Mouse (Mus musculus) E14TG2a.4 (cell line): Measurements from ENCODE around the gene Ston2.

ENCODE experiments used
- H3K27me3 ChIP-seq: 2 replicates; pipeline ENCODE4 v1.6.1; 2014; ENCODE audit warnings: low read length, control low read depth; ENCODE audit not compliant: insufficient read depth
- H3K36me3 ChIP-seq: 2 replicates; pipeline ENCODE4 v1.6.1; 2014; ENCODE audit warnings: low read length, control low read depth; ENCODE audit not compliant: insufficient read depth
- H3K4me1 ChIP-seq: replicated peaks from 2 replicates; pipeline ENCODE4 v1.6.1; 2014; ENCODE audit warnings: low read depth, low read length, control low read depth
- H3K4me3 ChIP-seq: replicated peaks from 2 replicates; pipeline ENCODE4 v1.5.1; 2014; ENCODE audit warnings: mild to moderate bottlenecking, low read length
- H3K9me3 ChIP-seq: 2 replicates; pipeline ENCODE4 v1.6.1; 2014; ENCODE audit warnings: low read length, control low read depth
- CTCF ChIP-seq: conservative IDR thresholded peaks from 2 replicates; pipeline ENCODE4 v1.5.1; 2014; ENCODE audit warnings: low read length
- NANOG ChIP-seq: IDR thresholded peaks from 2 replicates; pipeline ENCODE4 v1.6.1; 2014; ENCODE audit warnings: borderline replicate concordance, low read length, mixed read lengths
- POU5F1 ChIP-seq: IDR thresholded peaks from 2 replicates; pipeline ENCODE4 v1.6.1; 2014; ENCODE audit warnings: low read length, borderline replicate concordance

The Ston2 gene

GRCm38 (mm10) chr12:91604600-91604999 is 183.6 kb downstream of the Ston2 start:
- Histone ChIP-seq H3K9me3 (peaks cover 11% of the 10 kb centered on the region), H3K36me3 (no peaks in the 10 kb centered on the region), H3K4me3 (no peak overlapping the region), H3K4me1 (peaks cover 27% of the 10 kb centered on the region), H3K27me3 (no peaks in the 10 kb centered on the region)
- no peak for TF ChIP-seq POU5F1
- TF ChIP-seq NANOG: no peak
- no peak for TF ChIP-seq CTCF

GRCm38 (mm10) chr12:91592128-91592527 is 196.1 kb downstream of the Ston2 start:
- H3K36me3 ChIP-seq: no peaks in the 10 kb centered on the region; the same call in 1 of the 2 replicates
- no peaks in the 10 kb centered on the region for H3K9me3 ChIP-seq
- no peak for TF ChIP-seq POU5F1
- TF ChIP-seq NANOG: no peak
- no peak for TF ChIP-seq CTCF
- no peaks in the 10 kb centered on the region for H3K27me3 ChIP-seq
- H3K4me1 ChIP-seq: peaks cover 36% of the 10 kb centered on the region
- no peak overlapping the region for H3K4me3 ChIP-seq

GRCm38 (mm10) chr12:91591191-91591590 is 197.0 kb downstream of the Ston2 start:
- Histone ChIP-seq H3K4me3 (peak overlapping the region; percentile 84), H3K9me3 (no peaks in the 10 kb centered on the region), H3K36me3 (peaks cover 2% of the 10 kb centered on the region; the same call in 1 of the 2 replicates), H3K4me1 (peaks cover 43% of the 10 kb centered on the region), H3K27me3 (no peaks in the 10 kb centered on the region)
- TF ChIP-seq NANOG (no peak), CTCF (no peak), POU5F1 (no peak)

- Histone ChIP-seq H3K36me3 (peaks cover 7% of the 10 kb centered on the region), H3K4me3 (peak overlapping the region; percentile 84), H3K9me3 (no peaks in the 10 kb centered on the region), H3K27me3 (no peaks in the 10 kb centered on the region), H3K4me1 (peaks cover 43% of the 10 kb centered on the region)
- TF ChIP-seq NANOG (no peak), CTCF (no peak), POU5F1 (no peak)
Measured at GRCm38 (mm10) chr12:91590716-91591115, 197.5 kb downstream of the Ston2 start.

- Histone ChIP-seq H3K4me1 (peaks cover 42% of the 10 kb centered on the region), H3K36me3 (peaks cover 13% of the 10 kb centered on the region), H3K27me3 (no peaks in the 10 kb centered on the region), H3K4me3 (peak within 1 kb of the TSS; percentile 88), H3K9me3 (no peaks in the 10 kb centered on the region)
- TF ChIP-seq CTCF (no peak), NANOG (no peak), POU5F1 (no peak)
Measured at GRCm38 (mm10) chr12:91589847-91590690, 198.1 kb downstream of the Ston2 start, which contains the start of gene Gtf2a1. Gtf2a1 (minus strand) TSS chr12:91590487.

- Histone ChIP-seq H3K27me3 (no peaks in the 10 kb centered on the region), H3K9me3 (no peaks in the 10 kb centered on the region), H3K4me3 (peak overlapping the region; percentile 88), H3K36me3 (peaks cover 19% of the 10 kb centered on the region), H3K4me1 (peaks cover 38% of the 10 kb centered on the region)
- TF ChIP-seq NANOG (no peak), POU5F1 (no peak), CTCF (no peak)
Measured at GRCm38 (mm10) chr12:91589542-91589846, 198.7 kb downstream of the Ston2 start.

- Histone ChIP-seq H3K4me3 (peak overlapping the region; percentile 88), H3K4me1 (peaks cover 41% of the 10 kb centered on the region), H3K36me3 (peaks cover 25% of the 10 kb centered on the region), H3K9me3 (no peaks in the 10 kb centered on the region), H3K27me3 (no peaks in the 10 kb centered on the region)
- TF ChIP-seq POU5F1: no peak
- no peak for TF ChIP-seq NANOG
- TF ChIP-seq CTCF: no peak
Measured at GRCm38 (mm10) chr12:91588670-91589541, 199.3 kb downstream of the Ston2 start.

GRCm38 (mm10) chr12:91588176-91588669 is 200.0 kb downstream of the Ston2 start:
- Histone ChIP-seq H3K27me3 (no peaks in the 10 kb centered on the region), H3K4me3 (peak overlapping the region; percentile 88), H3K4me1 (peaks cover 48% of the 10 kb centered on the region), H3K36me3 (peaks cover 25% of the 10 kb centered on the region), H3K9me3 (no peaks in the 10 kb centered on the region)
- no peak for TF ChIP-seq NANOG
- no peak for TF ChIP-seq POU5F1
- TF ChIP-seq CTCF: no peak
